Comparison of ENCODE assay signal across 7 mouse cellular contexts in genomic region chr7:140903212-140903611, GRCm38 (mm10). TPM values are rescaled to one million over a fixed set of nuclear protein-coding genes. Genes with fewer than 3 reads are reported as not detected.
A peak's percentile ranks its signal among the peaks of the same experiment; 100 is the strongest.
DNase-seq lines count a peak whose midpoint lies in the region; ATAC-seq and TF ChIP-seq lines count a peak whose summit lies in the region.

No protein-coding gene starts in this region.

- no peak for TF ChIP-seq POLR2A in limb, embryonic 14.5 days (IDR thresholded peaks at IDR 0.05; ENCODE audit: borderline replicate concordance, extremely low read depth, insufficient read depth, insufficient read length)

- H3K4me3 ChIP-seq in limb, embryonic 14.5 days (replicated peaks; ENCODE audit: low read length), result no peak overlapping the region
- H3K4me3 ChIP-seq in midbrain, postnatal 0 days (ENCODE audit: low read depth, low read length), result no peak overlapping the region

- H3K4me2 ChIP-seq in limb, embryonic 14.5 days (replicated peaks; ENCODE audit: low read depth, low read length, severe bottlenecking), result no peak overlapping the region
- H3K4me2 ChIP-seq in midbrain, postnatal 0 days (ENCODE audit: low read depth, low read length, poor library complexity, severe bottlenecking), result no peak overlapping the region

- 0 out of 2 replicates have a peak overlapping the region, but pooled peaks have one; percentile 32 for H3K9ac ChIP-seq in limb, embryonic 14.5 days (ENCODE audit: low read depth, low read length, severe bottlenecking)
- H3K9ac ChIP-seq in midbrain, postnatal 0 days (replicated peaks; ENCODE audit: low read length, poor library complexity, severe bottlenecking), result 0 out of 2 replicates have a peak overlapping the region, but pooled peaks have one; percentile 40

- no peak overlapping the region for H3K27ac ChIP-seq in limb, embryonic 14.5 days (replicated peaks; ENCODE audit: low read depth, low read length)
- H3K27ac ChIP-seq in midbrain, postnatal 0 days (ENCODE audit: low read depth, low read length), result no peak overlapping the region

- WGBS in limb, embryonic 14.5 days, result 24% methylated on average over 13 of the region's 13 CpGs
- 23% methylated on average over 13 of the region's 13 CpGs for WGBS in midbrain, postnatal 0 days

- DNase-seq in adrenal gland, adult (ENCODE audit: inconsistent age in 2 of 2, low spot score in 1 of 2), result peak; percentile 76 to 93
- peak; percentile 81 to 84 for DNase-seq in cerebellum, postnatal 36 days
- peak; percentile 74 for DNase-seq in gastrocnemius, postnatal 14 days
- DNase-seq in kidney, adult 8-10 months, result peak; percentile 74 to 90
- peak; percentile 38 for DNase-seq in limb, embryonic 14.5 days (ENCODE audit: low spot score)
- peak; percentile 71 for DNase-seq in midbrain, postnatal 0 days (ENCODE audit: low spot score)
- DNase-seq in spleen, postnatal 14 days (ENCODE audit: low spot score in 2 of 2), result peak; percentile 50 to 73

- peak; percentile 34; the same call in 1 of the 2 replicates for ATAC-seq in limb, embryonic 14.5 days (ENCODE audit: low FRiP score, low read depth)
- ATAC-seq in midbrain, postnatal 0 days (ENCODE audit: low FRiP score), result peak; percentile 42

- 0 out of 2 replicates have a peak, but pooled peaks cover under 1% of the 10 kb centered on the region for H3K4me1 ChIP-seq in limb, embryonic 14.5 days (ENCODE audit: control insufficient read depth, insufficient read depth, low read length)
- H3K4me1 ChIP-seq in midbrain, postnatal 0 days (ENCODE audit: insufficient read depth, low read length), result no peaks in the 10 kb centered on the region

- H3K9me3 ChIP-seq in limb, embryonic 14.5 days (ENCODE audit: control insufficient read depth, low read length), result no peaks in the 10 kb centered on the region
- H3K9me3 ChIP-seq in midbrain, postnatal 0 days (ENCODE audit: low read length), result no peaks in the 10 kb centered on the region

- H3K27me3 ChIP-seq in limb, embryonic 14.5 days (ENCODE audit: control insufficient read depth, insufficient read depth, low read length), result no peaks in the 10 kb centered on the region
- H3K27me3 ChIP-seq in midbrain, postnatal 0 days (ENCODE audit: insufficient read depth, low read length), result no peaks in the 10 kb centered on the region

- intact Hi-C loops in gastrocnemius, postnatal 14 days (cut with DNase I; ENCODE audit: low total_unique reads), result no loop called here

- H3K36me3 ChIP-seq in limb, embryonic 14.5 days (ENCODE audit: control insufficient read depth, insufficient read depth, low read length), result peaks cover 13% of the 10 kb centered on the region
- H3K36me3 ChIP-seq in midbrain, postnatal 0 days (ENCODE audit: insufficient read depth, low read length), result peaks cover 13% of the 10 kb centered on the region; the same call in 1 of the 2 replicates

- TF ChIP-seq CTCF in midbrain, postnatal 0 days (IDR thresholded peaks at IDR 0.05), result peak; percentile 91

RNA-seq across cellular contexts. Expression of gene Cox8b, which starts 3.0 kb away (rescaled TPM):
- 1,000 to 10,000 TPM; 1,269 to 1,458 TPM for total RNA-seq in gastrocnemius, postnatal 14 days (2021)
- 14.2 and 14.5 TPM in 2 replicates for polyA plus RNA-seq in limb, embryonic 14.5 days (2012; rRNA removed)
- polyA plus RNA-seq in limb, embryonic 14.5 days (2014; fragmentation: Nextera tagmentation; extraction: Ambion mirVana), result 17.2 and 32.5 TPM in 2 replicates
- total RNA-seq in midbrain, postnatal 0 days (2014; rRNA removed), result not detected in 2 replicates
- not detected in 2 replicates for polyA plus RNA-seq in midbrain, postnatal 0 days (2015; fragmentation: Nextera tagmentation; extraction: Ambion mirVana)

RNA-seq across cellular contexts. Expression of gene Nlrp6, which starts 17.5 kb away (rescaled TPM):
- total RNA-seq in gastrocnemius, postnatal 14 days (2021), result not detected
- 0.05 TPM in 2 replicates for polyA plus RNA-seq in limb, embryonic 14.5 days (2012; rRNA removed)
- polyA plus RNA-seq in limb, embryonic 14.5 days (2014; fragmentation: Nextera tagmentation; extraction: Ambion mirVana), result 0.08 TPM in 1 of 2 replicates, not detected in the other
- 0.24 and 0.82 TPM in 2 replicates for total RNA-seq in midbrain, postnatal 0 days (2014; rRNA removed)
- polyA plus RNA-seq in midbrain, postnatal 0 days (2015; fragmentation: Nextera tagmentation; extraction: Ambion mirVana), result 0.90 and 0.99 TPM in 2 replicates

RNA-seq across cellular contexts. Expression of gene Sirt3, which starts 21.1 kb away (rescaled TPM):
- 10 to 100 TPM; 19.5 to 24.7 TPM for total RNA-seq in gastrocnemius, postnatal 14 days (2021)
- 28.3 and 33.1 TPM in 2 replicates for polyA plus RNA-seq in limb, embryonic 14.5 days (2012; rRNA removed)
- 20.1 and 22.3 TPM in 2 replicates for polyA plus RNA-seq in limb, embryonic 14.5 days (2014; fragmentation: Nextera tagmentation; extraction: Ambion mirVana)
- total RNA-seq in midbrain, postnatal 0 days (2014; rRNA removed), result 55.5 and 66.3 TPM in 2 replicates
- polyA plus RNA-seq in midbrain, postnatal 0 days (2015; fragmentation: Nextera tagmentation; extraction: Ambion mirVana), result 60.9 and 72.3 TPM in 2 replicates

RNA-seq across cellular contexts. Expression of gene Psmd13, which starts 21.4 kb away (rescaled TPM):
- 10 to 100 TPM; 93.5 to 94.2 TPM for total RNA-seq in gastrocnemius, postnatal 14 days (2021)
- polyA plus RNA-seq in limb, embryonic 14.5 days (2012; rRNA removed), result 98.9 and 113 TPM in 2 replicates
- polyA plus RNA-seq in limb, embryonic 14.5 days (2014; fragmentation: Nextera tagmentation; extraction: Ambion mirVana), result 133 TPM in 2 replicates
- 107 and 136 TPM in 2 replicates for total RNA-seq in midbrain, postnatal 0 days (2014; rRNA removed)
- polyA plus RNA-seq in midbrain, postnatal 0 days (2015; fragmentation: Nextera tagmentation; extraction: Ambion mirVana), result 245 and 265 TPM in 2 replicates

RNA-seq across cellular contexts. Expression of gene Pgghg, which starts 38.0 kb away (rescaled TPM):
- 1 to 10 TPM; 6.7 to 6.9 TPM for total RNA-seq in gastrocnemius, postnatal 14 days (2021)
- polyA plus RNA-seq in limb, embryonic 14.5 days (2012; rRNA removed), result 52.8 and 68.8 TPM in 2 replicates
- polyA plus RNA-seq in limb, embryonic 14.5 days (2014; fragmentation: Nextera tagmentation; extraction: Ambion mirVana), result 26.7 and 31.3 TPM in 2 replicates
- 7.8 and 10.5 TPM in 2 replicates for total RNA-seq in midbrain, postnatal 0 days (2014; rRNA removed)
- 4.3 and 4.4 TPM in 2 replicates for polyA plus RNA-seq in midbrain, postnatal 0 days (2015; fragmentation: Nextera tagmentation; extraction: Ambion mirVana)

Comparison
In these comparisons a context has a peak if more than half of its experiments do, and no peak if none do; other contexts are left out.
1. RNA of gene Cox8b, which starts 3.0 kb away (total RNA-seq): 1,269 to 1,458 TPM in gastrocnemius, postnatal 14 days; not detected in midbrain, postnatal 0 days; every median in the first group is over 1,000 times any median in the second.
2. Peak in every context shown above with its lines, with median percentiles within 50 percentile points of each other: DNase-seq.